23 mouse cellular contexts compared by ENCODE assay signal in genomic region chr2:37744773-37745395, GRCm38 (mm10). TPM values are rescaled to one million over a fixed set of nuclear protein-coding genes. Genes with fewer than 3 reads are reported as not detected.
DNase-seq lines count a peak whose midpoint lies in the region; ATAC-seq lines count a peak whose summit lies in the region.
"Had no signal": no experiment of that assay in that cellular context is flagged by ENCODE, and none has a peak within 500 bp of the region (broad histone marks: within the 10 kb centered on the region; RNA-seq: fewer than 3 reads in every experiment).

No protein-coding gene starts in this region.

- ATAC-seq in frontal cortex, adult (ENCODE audit: low TSS enrichment): peak; percentile 17; the same call in 1 of the 2 replicates
- ATAC-seq in kidney, embryonic 15.5 days (replicated peaks; ENCODE audit: low FRiP score): 0 out of 2 replicates have a peak, but pooled peaks have one; percentile 7
- ATAC-seq: activated CD4-positive, CD25-positive, alpha-beta regulatory T cell, adult 4 months; forebrain, embryonic 13.5 days; forebrain, embryonic 16.5 days had no signal

- H3K4me1 ChIP-seq in kidney, embryonic 15.5 days: peaks cover 22% of the 10 kb centered on the region

- H3K4me2 ChIP-seq in kidney, embryonic 15.5 days: no peak overlapping the region
- H3K4me2 ChIP-seq: forebrain, embryonic 13.5 days; heart, embryonic 13.5 days; hindbrain, embryonic 14.5 days had no signal

- no peak for DNase-seq in frontal cortex, postnatal 10 days (ENCODE audit: low spot score in 2 of 2)
- DNase-seq in kidney, postnatal 10 days: no peak
- peak; percentile 21 to 28 for DNase-seq in kidney, postnatal 36 days
- DNase-seq in kidney, adult 11 months: no peak
- DNase-seq in brain, adult 2 months (ENCODE audit: low read depth, low spot score): peak; percentile 63
- DNase-seq: adrenal gland, adult 8-10 months; adrenal gland, postnatal 25 days; cerebellum, adult 18-20 months; cerebellum, adult 9-10 months; cerebellum, postnatal 14 days; gastrocnemius, postnatal 25 days; heart, adult 2 months; heart, postnatal 14 days; heart, postnatal 4 days had no signal

- H3K27ac ChIP-seq in kidney, embryonic 15.5 days: no peak overlapping the region
- H3K27ac ChIP-seq: forebrain, embryonic 10.5 days; forebrain, embryonic 13.5 days; heart, adult 2 months; heart, embryonic 10.5 days; heart, embryonic 13.5 days; hindbrain, embryonic 14.5 days had no signal

- 86% methylated on average over 10 of the region's 10 CpGs for WGBS in kidney, embryonic 15.5 days

- H3K27me3 ChIP-seq in kidney, embryonic 15.5 days: no peaks in the 10 kb centered on the region; the same call in 1 of the 2 replicates
- H3K27me3 ChIP-seq: forebrain, embryonic 13.5 days; heart, embryonic 13.5 days had no signal

- H3K9me3 ChIP-seq in kidney, embryonic 15.5 days (replicated peaks): no peaks in the 10 kb centered on the region
- H3K9me3 ChIP-seq: forebrain, embryonic 10.5 days; forebrain, embryonic 13.5 days; heart, embryonic 10.5 days; heart, embryonic 13.5 days had no signal

- no peaks in the 10 kb centered on the region for H3K36me3 ChIP-seq in kidney, embryonic 15.5 days
- H3K36me3 ChIP-seq: forebrain, embryonic 10.5 days; heart, embryonic 10.5 days; heart, embryonic 13.5 days had no signal

- no peak overlapping the region for H3K4me3 ChIP-seq in kidney, embryonic 15.5 days (replicated peaks)
- H3K4me3 ChIP-seq: forebrain, embryonic 10.5 days; forebrain, embryonic 13.5 days; heart, adult 2 months; heart, embryonic 10.5 days; heart, embryonic 13.5 days had no signal

- H3K9ac ChIP-seq in kidney, embryonic 15.5 days: no peak overlapping the region
- H3K9ac ChIP-seq: forebrain, embryonic 13.5 days; heart, embryonic 13.5 days; hindbrain, embryonic 14.5 days had no signal

RNA-seq across cellular contexts. Expression of gene Crb2, which starts 31.2 kb away (rescaled TPM):
- 3.4 and 4.1 TPM in 2 replicates for polyA plus RNA-seq in kidney, embryonic 15.5 days (2015; fragmentation: Nextera tagmentation; extraction: Ambion mirVana)

RNA-seq across cellular contexts. Expression of gene Strbp, which starts 41.2 kb away (rescaled TPM):
- 41.3 and 43.6 TPM in 2 replicates for polyA plus RNA-seq in kidney, embryonic 15.5 days (2015; fragmentation: Nextera tagmentation; extraction: Ambion mirVana)

Comparison
In these comparisons a context has a peak if more than half of its experiments do, and no peak if none do; other contexts are left out.
1. DNase-seq: peak in kidney, postnatal 36 days (2 of 2) and brain, adult 2 months (single experiment); none in frontal cortex, postnatal 10 days (0 of 2), kidney, postnatal 10 days (single experiment) and kidney, adult 11 months (single experiment).